Mouse (Mus musculus) cerebellum, postnatal 14 days (tissue): Measurements from ENCODE around the gene Tgif1.
"Not testable (repeated sequence)": the region's sequence is repeated elsewhere in the genome, so short reads cannot be mapped to it uniquely, and the experiment has no call there.

Experiments used
- DNase-seq, 2 experiments: peaks; one replicate each; pipeline ENCODE4 v3.0.0; 2021; ENCODE audit warnings: mixed read lengths in 2 of 2

Gene Tgif1

GRCm38 (mm10) chr17:70838533-70838932 lies 14.8 kb downstream of the Tgif1 start:
- DNase-seq, result no peak

GRCm38 (mm10) chr17:70838031-70838430 lies 15.3 kb downstream of the Tgif1 start:
- DNase-seq, result no peak

DNA sequence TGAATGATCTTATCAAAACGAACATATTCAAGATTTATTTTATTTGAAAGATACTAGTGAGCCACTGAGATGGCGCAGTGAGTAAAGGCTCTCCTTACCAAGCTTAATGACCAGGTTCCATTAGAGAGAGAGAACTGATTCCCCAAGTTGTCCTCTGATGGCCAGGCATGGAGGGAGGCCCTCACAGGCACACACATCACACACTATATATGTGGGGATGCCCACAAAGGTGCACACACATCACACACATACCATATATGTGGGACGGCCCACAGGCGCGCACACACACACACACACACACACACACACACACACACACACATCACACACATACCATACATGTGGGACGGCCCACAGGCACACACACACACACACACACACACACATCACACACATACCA lies 15.9 kb downstream of the Tgif1 start:
- DNase-seq, result not testable (repeated sequence)

DNA sequence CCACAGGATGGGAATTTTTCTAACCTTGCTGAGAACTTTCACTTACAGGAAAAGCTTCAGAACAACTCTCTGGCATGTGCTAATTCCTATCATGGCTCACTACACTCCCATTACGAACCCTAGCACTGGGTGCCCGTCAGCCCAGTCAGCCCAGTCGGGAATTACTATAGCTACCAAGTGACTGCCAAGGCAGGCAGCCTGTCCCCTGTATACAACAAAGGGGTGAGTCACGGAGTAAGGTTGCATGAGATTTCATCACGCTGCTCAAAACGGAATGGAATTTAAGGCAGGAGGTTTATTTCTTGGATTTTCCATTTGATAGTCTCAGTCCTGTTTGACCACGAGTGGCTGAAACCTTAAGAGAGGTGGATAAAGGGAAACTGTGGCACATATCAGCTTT lies 16.5 kb downstream of the Tgif1 start:
- DNase-seq, result no peak

- no peak for DNase-seq
These were observed 18.1 kb downstream of the Tgif1 start for GRCm38 (mm10) chr17:70835071-70835790.

GRCm38 (mm10) chr17:70834430-70834965 lies 18.8 kb downstream of the Tgif1 start:
- DNase-seq, result peak; percentile 32 to 45

DNA sequence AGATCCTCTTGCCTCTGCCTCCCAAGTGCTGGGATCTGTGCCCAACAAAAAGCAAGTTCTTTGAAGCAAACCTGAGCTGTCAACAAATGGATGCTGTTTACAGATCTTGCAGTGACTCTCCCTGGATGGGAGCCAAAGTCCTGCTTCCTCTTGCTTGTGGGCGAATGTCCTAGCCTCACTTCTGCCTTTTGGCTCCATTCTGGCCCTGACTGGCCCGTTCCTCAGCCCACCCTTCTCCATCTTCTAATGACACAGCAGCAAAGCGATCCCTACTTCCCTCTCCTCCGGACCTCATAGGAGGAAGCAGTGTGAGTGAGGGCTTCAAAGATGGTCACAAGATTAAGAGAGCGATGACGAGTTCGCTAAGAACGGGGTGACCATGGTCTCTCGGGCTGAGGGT lies 20.8 kb downstream of the Tgif1 start:
- DNase-seq, result peak; percentile 33 to 52

DNA sequence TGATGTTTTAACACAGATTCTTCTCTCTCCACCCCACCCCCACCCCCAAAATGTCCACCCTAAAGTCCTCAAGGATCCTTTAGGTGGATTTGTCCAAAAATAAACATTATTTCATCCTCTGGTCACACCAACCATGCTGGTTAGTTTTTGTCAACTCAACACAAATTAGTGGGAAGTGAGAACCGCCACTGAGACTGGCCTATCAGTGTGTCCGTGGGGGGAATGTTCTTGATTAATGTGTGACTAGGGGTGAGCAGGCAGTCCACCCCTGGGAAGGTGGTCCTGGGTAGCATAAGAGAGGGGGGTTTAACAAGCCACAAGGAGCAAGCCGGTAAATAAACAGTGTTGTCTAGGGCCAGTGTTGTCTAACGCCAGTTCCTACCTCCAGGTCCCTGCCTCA lies 21.8 kb downstream of the Tgif1 start:
- DNase-seq, result no peak

DNA sequence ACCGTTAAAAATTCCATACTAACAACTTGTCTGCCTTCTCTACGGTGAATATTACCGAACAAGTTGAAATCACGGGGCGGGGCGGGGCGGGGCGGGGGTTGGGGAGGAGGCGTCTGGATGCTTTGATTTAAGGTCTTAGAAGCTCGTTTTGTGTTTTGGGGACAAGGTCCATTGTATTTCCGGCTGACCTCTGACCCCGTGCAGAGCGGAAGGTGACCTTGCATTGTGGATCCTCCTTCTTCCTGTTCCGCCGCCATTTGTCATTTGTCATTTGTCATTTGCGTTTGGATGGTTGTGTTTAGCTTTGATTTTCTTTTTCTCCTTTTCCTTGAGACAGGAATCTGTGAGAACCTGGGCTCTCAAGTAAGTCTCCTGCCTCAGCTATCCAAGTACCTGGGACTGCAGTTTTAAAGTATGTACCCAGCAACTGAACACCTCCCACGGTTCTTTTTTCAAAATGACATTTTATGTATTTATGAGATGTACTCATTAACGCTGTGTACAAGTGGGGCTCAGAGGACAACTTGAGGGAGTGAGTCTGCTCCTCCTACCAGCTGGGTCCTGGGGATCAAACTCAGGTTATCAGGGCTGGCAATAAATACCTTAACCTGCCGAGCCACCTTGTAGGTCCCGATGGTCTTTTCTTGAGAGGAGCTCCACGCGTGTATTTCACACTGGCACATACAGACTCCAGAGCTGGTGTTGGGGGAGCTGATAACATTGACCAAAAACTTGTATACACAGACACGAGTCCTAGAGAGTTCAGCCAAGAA lies 23.2 kb downstream of the Tgif1 start:
- no peak for DNase-seq

GRCm38 (mm10) chr17:70829217-70829616 lies 24.1 kb downstream of the Tgif1 start:
- no peak for DNase-seq

GRCm38 (mm10) chr17:70828569-70828968 lies 24.8 kb downstream of the Tgif1 start:
- no peak for DNase-seq

DNA sequence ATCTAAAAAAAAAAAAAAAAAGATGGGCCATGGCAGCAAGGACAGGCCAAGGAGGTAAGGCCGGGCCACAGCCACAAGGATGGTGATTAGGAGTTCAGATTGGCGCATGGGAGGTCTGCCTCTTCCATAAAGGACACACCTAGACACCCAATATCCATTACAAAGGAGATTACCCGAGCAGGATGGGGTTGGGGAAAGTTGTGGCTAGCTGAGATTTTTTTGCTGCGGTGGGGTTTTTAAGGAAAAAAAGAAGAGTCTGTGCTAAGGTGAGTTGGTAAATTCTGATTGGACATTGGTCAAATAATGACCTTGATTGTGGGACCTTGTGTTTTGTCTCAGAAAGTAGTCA lies 25.2 kb downstream of the Tgif1 start:
- DNase-seq, result no peak

GRCm38 (mm10) chr17:70827463-70828179 lies 25.7 kb downstream of the Tgif1 start:
- DNase-seq, result not testable (repeated sequence)

GRCm38 (mm10) chr17:70826227-70826626 lies 27.1 kb downstream of the Tgif1 start:
- DNase-seq, result no peak

- DNase-seq, result no peak
These were observed 30.3 kb downstream of the Tgif1 start for GRCm38 (mm10) chr17:70823083-70823482.

- DNase-seq, result peak; percentile 26 to 32
These were observed 35.4 kb downstream of the Tgif1 start for GRCm38 (mm10) chr17:70817862-70818451.

GRCm38 (mm10) chr17:70815001-70815400 lies 38.3 kb downstream of the Tgif1 start:
- no peak for DNase-seq

DNA sequence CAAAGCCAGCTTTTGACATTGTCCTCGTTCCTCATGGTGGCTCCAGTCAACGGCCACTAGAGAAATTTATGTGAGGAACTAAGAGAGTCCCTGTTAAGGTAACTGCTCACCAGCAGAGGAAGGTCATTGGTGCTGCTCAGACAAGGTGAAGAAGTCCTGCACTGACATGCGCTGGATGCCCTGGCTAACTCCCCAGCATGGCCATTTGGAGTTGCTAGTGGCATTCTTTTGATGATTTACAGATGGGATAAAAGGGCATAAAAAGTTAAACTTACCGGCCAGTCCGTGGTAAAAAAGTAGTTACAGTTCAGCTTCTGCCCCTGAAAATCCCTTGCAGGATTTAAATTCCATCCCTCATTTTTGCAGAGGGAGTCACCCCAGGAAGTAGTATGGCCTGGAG lies 42.6 kb downstream of the Tgif1 start:
- no peak for DNase-seq

GRCm38 (mm10) chr17:70809776-70810175 lies 43.6 kb downstream of the Tgif1 start:
- no peak for DNase-seq

- DNase-seq, result no peak
These were observed 44.5 kb downstream of the Tgif1 start for GRCm38 (mm10) chr17:70808837-70809236.

- no peak for DNase-seq
These were observed 45.5 kb downstream of the Tgif1 start for GRCm38 (mm10) chr17:70807885-70808284.

DNA sequence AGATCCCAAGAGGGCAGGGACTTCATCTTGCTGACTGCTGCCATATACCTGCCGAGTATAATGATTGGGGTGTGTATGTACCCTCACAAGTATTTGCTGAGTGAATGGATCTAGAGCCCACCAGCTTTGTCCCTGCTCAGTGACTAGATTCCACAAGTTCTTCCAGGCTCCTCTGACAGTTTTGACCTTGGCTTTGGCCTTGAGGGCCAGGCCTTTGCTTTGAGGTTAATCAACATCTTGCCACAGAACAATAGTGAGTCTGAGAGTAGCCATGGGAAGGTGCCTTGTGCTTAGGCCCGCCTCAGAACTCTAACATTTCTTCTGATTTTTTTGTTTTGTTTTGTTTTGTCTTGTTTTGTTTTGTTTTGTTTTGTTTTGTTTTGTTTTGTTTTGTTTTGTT lies 46.7 kb downstream of the Tgif1 start:
- DNase-seq, result no peak

GRCm38 (mm10) chr17:70805866-70806265 lies 47.5 kb downstream of the Tgif1 start:
- no peak for DNase-seq
